Mouse (Mus musculus) ES-Bruce4 (cell line): ENCODE measurements around the gene Slc6a9.

Source experiments
- CTCF ChIP-seq: IDR thresholded peaks from one replicate; pipeline ENCODE4 v1.8.1; 2011; ENCODE audit warnings: low read depth, low read length
- EP300 ChIP-seq: IDR thresholded peaks from 2 replicates; pipeline ENCODE4 v1.6.1; 2011; ENCODE audit warnings: low read depth, low read length; ENCODE audit not compliant: insufficient read depth
- POLR2A ChIP-seq: IDR thresholded peaks from one replicate; pipeline ENCODE4 v1.8.1; 2011; ENCODE audit warnings: low read length; ENCODE audit not compliant: insufficient read depth

DNA sequence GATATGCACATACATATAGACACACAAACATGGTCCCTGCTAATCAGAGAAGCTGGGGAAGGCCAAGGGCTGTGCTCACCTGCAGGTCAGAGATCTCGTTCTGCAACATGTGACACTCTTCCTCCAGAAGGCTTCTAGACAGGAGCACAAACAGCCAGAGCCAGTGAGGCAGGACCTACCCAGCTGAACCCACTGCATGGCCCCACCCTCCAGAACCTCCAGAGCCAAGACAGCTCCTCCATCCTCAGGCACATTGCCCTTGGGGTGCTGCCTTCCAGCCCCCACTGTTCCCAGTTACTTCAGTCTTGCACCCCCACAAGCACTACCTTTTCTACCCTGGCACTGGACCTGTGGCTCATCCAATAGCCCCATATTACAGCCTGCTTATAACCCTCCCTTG, 36.1 kb downstream of the Slc6a9 start:
- no peak for TF ChIP-seq CTCF
- no peak for TF ChIP-seq POLR2A
- no peak for TF ChIP-seq EP300
